Mouse (Mus musculus) forebrain, embryonic 13.5 days (tissue): ENCODE data around the gene Etv6. TPM values are rescaled to one million over a fixed set of nuclear protein-coding genes. Genes with fewer than 3 reads are reported as not detected.

Source experiments
- ATAC-seq: fragments of 200-750 bp; cut with Nextera tagmentation; 2 replicates; pipeline ENCODE4 v1.8.0; 2017
- H3K27ac ChIP-seq: fragments of 300-500 bp; sonication (generic); 2 replicates; pipeline ENCODE4 v1.5.1; 2015; ENCODE audit warnings: inconsistent platforms, mild to moderate bottlenecking, moderate library complexity
- H3K27me3 ChIP-seq: fragments of 300-500 bp; sonication (generic); 2 replicates; pipeline ENCODE4 v1.6.1; 2015; ENCODE audit warnings: mild to moderate bottlenecking, inconsistent platforms
- H3K36me3 ChIP-seq: fragments of 300-500 bp; sonication (generic); 2 replicates; pipeline ENCODE4 v1.6.1; 2015; ENCODE audit warnings: mild to moderate bottlenecking, inconsistent platforms; ENCODE audit not compliant: poor library complexity, severe bottlenecking
- H3K4me1 ChIP-seq: fragments of 300-500 bp; sonication (generic); 2 replicates; pipeline ENCODE4 v1.6.1; 2015; ENCODE audit warnings: inconsistent platforms
- H3K4me2 ChIP-seq: fragments of 300-500 bp; sonication (generic); 2 replicates; pipeline ENCODE4 v1.6.1; 2015; ENCODE audit warnings: inconsistent platforms, mild to moderate bottlenecking, moderate library complexity
- H3K4me3 ChIP-seq: fragments of 300-500 bp; sonication (generic); 2 replicates; pipeline ENCODE4 v1.5.1; 2015; ENCODE audit warnings: mild to moderate bottlenecking, inconsistent platforms
- H3K9ac ChIP-seq: fragments of 300-500 bp; sonication (generic); 2 replicates; pipeline ENCODE4 v1.6.1; 2015; ENCODE audit warnings: mild to moderate bottlenecking, inconsistent platforms
- H3K9me3 ChIP-seq: fragments of 300-500 bp; sonication (generic); replicated peaks from 2 replicates; pipeline ENCODE4 v1.6.1; 2016; ENCODE audit warnings: inconsistent platforms
- WGBS: fragments of 180-500 bp; shearing (Covaris S2); methylation state at CpG from one replicate; pipeline ENCODE4 v1.1.7; 2015; 5-methylcytosine and 5-hydroxymethylcytosine counted together
- polyA plus RNA-seq: library from polyadenylated mRNA; unstranded; fragments of >200 nt; fragmentation: Nextera tagmentation; extraction: Ambion mirVana; gene quantifications from 2 replicates; pipeline ENCODE4 v1.2.1, GENCODE M21; 2015

The Etv6 gene
- polyA plus RNA-seq, 1 experiment from 2014 or later: 7.2 TPM

DNA sequence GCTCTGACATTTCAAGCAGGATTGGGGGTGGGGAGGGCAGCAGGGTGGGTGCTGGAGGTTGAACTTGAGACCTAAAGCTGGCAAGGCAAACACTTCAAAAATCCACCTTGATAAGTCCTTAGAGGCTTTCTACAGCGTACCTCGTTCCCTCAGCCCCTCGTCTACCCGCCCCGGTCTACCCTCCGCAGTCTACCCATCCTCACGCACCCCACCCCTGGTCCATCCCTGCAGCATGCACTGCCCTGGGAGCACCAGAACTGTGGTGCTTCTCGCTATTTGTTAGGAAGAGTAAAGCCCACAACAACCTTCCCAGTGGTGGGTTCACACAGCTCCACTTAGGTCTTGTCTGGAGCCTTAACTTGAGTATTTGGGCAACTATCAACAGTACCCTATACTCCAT is 277.1 kb downstream of the Etv6 start:
- 94% methylated on average over 8 of the region's 8 CpGs for WGBS

DNA sequence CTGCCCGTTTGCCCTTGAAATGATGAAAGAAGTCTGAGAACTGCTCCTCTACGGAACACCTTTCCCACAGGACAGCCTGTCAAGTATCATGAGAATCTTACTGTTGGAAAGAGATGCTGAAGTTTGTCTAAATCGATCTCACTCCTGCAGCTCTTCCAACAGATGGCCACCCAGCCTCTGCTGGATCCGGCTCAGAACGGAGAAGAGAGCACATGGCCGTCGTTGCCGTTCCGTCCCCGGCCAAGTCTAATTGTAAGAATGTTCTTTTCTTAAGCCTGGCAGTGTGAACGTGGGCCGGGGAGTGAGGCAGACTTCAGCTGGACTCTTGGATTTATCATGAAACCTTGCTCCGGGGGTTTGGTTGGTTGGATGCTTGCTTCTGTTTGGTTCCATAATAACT is 281.9 kb downstream of the Etv6 start:
- WGBS: 95% methylated on average over 13 of the region's 13 CpGs
- H3K4me3 ChIP-seq: no peak overlapping the region
- H3K36me3 ChIP-seq: no peaks in the 10 kb centered on the region
- H3K9me3 ChIP-seq: no peaks in the 10 kb centered on the region
- H3K9ac ChIP-seq: no peak overlapping the region
- no peaks in the 10 kb centered on the region for H3K4me1 ChIP-seq
- no peak overlapping the region for H3K4me2 ChIP-seq
- no peak for ATAC-seq
- no peak overlapping the region for H3K27ac ChIP-seq
- no peaks in the 10 kb centered on the region for H3K27me3 ChIP-seq

More for the DNA sequence above, 277.1 kb downstream of the Etv6 start:
- no peak for ATAC-seq
- no peaks in the 10 kb centered on the region for H3K9me3 ChIP-seq
- H3K4me1 ChIP-seq: no peaks in the 10 kb centered on the region
- H3K9ac ChIP-seq: no peak overlapping the region
- H3K4me2 ChIP-seq: no peak overlapping the region
- no peak overlapping the region for H3K27ac ChIP-seq
- no peak overlapping the region for H3K4me3 ChIP-seq
- no peaks in the 10 kb centered on the region for H3K27me3 ChIP-seq
- no peaks in the 10 kb centered on the region for H3K36me3 ChIP-seq

Other genes starting within 250 kb of the Etv6 start
- gene Kap, start 181.9 kb upstream of the Etv6 start, polyA plus RNA-seq: not detected in 2 replicates